Mouse (Mus musculus) heart, adult 2 months (tissue): ENCODE measurements at regions not wholly inside any gene's neighbourhood (a gene's known extent, or its start where the extent isn't known, plus 50 kb on each side); places are given as distances from the start of the nearest gene placed in this dataset.

Experiments used
- CTCF ChIP-seq: fragments of 200-600 bp; IDR thresholded peaks from 2 replicates; pipeline ENCODE4 v1.8.1; 2022; ENCODE audit warnings: antibody characterized with exemption, mild to moderate bottlenecking, moderate library complexity
- EP300 ChIP-seq: fragments of 200-500 bp; IDR thresholded peaks from 2 replicates; pipeline ENCODE4 v1.6.1; 2011; ENCODE audit warnings: low read depth, low read length, control low read depth; ENCODE audit not compliant: insufficient read depth
- POLR2A ChIP-seq: fragments of 200-500 bp; IDR thresholded peaks from 2 replicates; pipeline ENCODE4 v1.6.1; 2011; ENCODE audit warnings: mild to moderate bottlenecking, low read depth, low read length, control low read depth; ENCODE audit not compliant: insufficient read depth

DNA sequence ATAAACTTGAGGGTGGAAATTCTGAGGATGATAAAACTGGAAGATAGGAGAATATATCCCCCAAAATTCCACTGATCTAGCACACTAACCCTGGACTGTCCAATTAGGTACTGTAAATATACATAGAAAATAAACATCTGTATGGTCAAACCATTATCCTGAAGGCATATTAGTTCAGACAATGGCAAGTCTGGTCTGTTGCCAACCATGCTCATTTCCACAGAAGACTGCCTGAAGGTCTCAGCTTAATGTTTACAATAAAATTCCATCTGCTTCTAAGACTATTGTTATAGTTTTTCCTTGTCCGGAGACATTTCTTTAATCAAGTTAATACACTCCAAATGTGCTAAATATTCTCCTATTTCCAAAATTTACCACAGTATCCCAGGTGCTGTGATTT is 441.2 kb downstream of the Sorl1 start:
- TF ChIP-seq CTCF (no peak), POLR2A (no peak), EP300 (no peak)
